Mouse (Mus musculus) adrenal gland, postnatal 36 days (tissue): Measurements from ENCODE around the gene Grid1. TPM values are rescaled to one million over a fixed set of nuclear protein-coding genes. Genes with fewer than 3 reads are reported as not detected.
A peak's percentile ranks its signal among the peaks of the same experiment; 100 is the strongest.

Experiments used
- DNase-seq, 2 experiments: peaks; one replicate each; pipeline ENCODE4 v3.0.0; 2021; ENCODE audit warnings: mixed read lengths in 1 of 2
- total RNA-seq, 2 experiments: library from RNA; stranded (reverse); gene quantifications; 2 replicates each; pipeline ENCODE4 v1.2.3; 2021

Gene Grid1
- total RNA-seq, 2 experiments from 2014 or later = 0.17 to 0.30 TPM

- DNase-seq = no peak
Measured at GRCm38 (mm10) chr14:35209444-35209843, 389.5 kb downstream of the Grid1 start.

GRCm38 (mm10) chr14:35219021-35219420 lies 399.1 kb downstream of the Grid1 start:
- DNase-seq = peak; percentile 44 to 54

GRCm38 (mm10) chr14:35222196-35222595 lies 402.3 kb downstream of the Grid1 start:
- no peak for DNase-seq

GRCm38 (mm10) chr14:35227581-35227980 lies 407.7 kb downstream of the Grid1 start:
- DNase-seq = no peak

- DNase-seq = no peak
Measured at GRCm38 (mm10) chr14:35231384-35231783, 411.5 kb downstream of the Grid1 start.

- DNase-seq = no peak
Measured at GRCm38 (mm10) chr14:35242882-35243281, 423.0 kb downstream of the Grid1 start.

- no peak for DNase-seq
Measured at GRCm38 (mm10) chr14:35244776-35245548, 425.1 kb downstream of the Grid1 start.

GRCm38 (mm10) chr14:35250412-35250811 lies 430.5 kb downstream of the Grid1 start:
- no peak for DNase-seq

GRCm38 (mm10) chr14:35254477-35254876 lies 434.6 kb downstream of the Grid1 start:
- DNase-seq = no peak

- no peak for DNase-seq
Measured at GRCm38 (mm10) chr14:35270260-35270659, 450.4 kb downstream of the Grid1 start.

- DNase-seq = no peak
Measured at GRCm38 (mm10) chr14:35309201-35309600, 489.3 kb downstream of the Grid1 start.

- DNase-seq = no peak
Measured at GRCm38 (mm10) chr14:35313380-35314299, 493.7 kb downstream of the Grid1 start.

- peak; percentile 10 for DNase-seq
Measured at GRCm38 (mm10) chr14:35326306-35326705, 506.4 kb downstream of the Grid1 start.

GRCm38 (mm10) chr14:35336561-35336960 lies 516.7 kb downstream of the Grid1 start:
- no peak for DNase-seq

GRCm38 (mm10) chr14:35356011-35356410 lies 536.1 kb downstream of the Grid1 start:
- DNase-seq = no peak

- DNase-seq = no peak
Measured at GRCm38 (mm10) chr14:35356480-35357085, 536.7 kb downstream of the Grid1 start.

- peak; percentile 4 to 48 for DNase-seq
Measured at GRCm38 (mm10) chr14:35358136-35358821, 538.4 kb downstream of the Grid1 start.

GRCm38 (mm10) chr14:35365177-35365944 lies 545.5 kb downstream of the Grid1 start:
- DNase-seq = no peak

GRCm38 (mm10) chr14:35374374-35374773 lies 554.5 kb downstream of the Grid1 start:
- no peak for DNase-seq

GRCm38 (mm10) chr14:35393591-35393990 lies 573.7 kb downstream of the Grid1 start:
- no peak for DNase-seq

- no peak for DNase-seq
Measured at GRCm38 (mm10) chr14:35404249-35404908, 584.5 kb downstream of the Grid1 start.
